Mouse (Mus musculus): ENCODE measurements at regions not wholly inside any gene's neighbourhood (a gene's known extent, or its start where the extent isn't known, plus 50 kb on each side); places are given as distances from the start of the nearest gene placed in this dataset.

DNA sequence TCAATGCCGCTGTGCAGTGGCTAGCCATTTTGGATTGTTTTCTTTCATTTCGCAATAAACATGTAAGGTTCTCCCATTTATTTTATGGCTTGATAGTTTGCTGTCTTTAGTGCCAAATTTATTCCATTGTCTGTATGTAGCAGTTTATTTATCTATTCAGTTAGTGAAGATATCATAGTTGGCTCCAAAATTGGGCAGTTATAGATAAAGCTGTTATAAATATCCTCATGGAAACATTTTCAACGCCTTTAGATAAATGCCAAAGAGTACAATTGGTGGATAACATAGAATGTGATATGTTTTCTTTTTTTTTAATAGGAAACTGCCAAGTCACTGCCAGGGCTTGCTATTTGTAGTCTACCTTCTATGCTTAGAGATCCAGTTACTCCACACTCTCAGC lies 265.1 kb upstream of the Tas2r119 start:
- DNase-seq (ENCODE audit: low read depth, low spot score) (no peak), ATAC-seq (no peak)
- in situ Hi-C loops (cut with MboI; ENCODE audit: low pct_unique_long_range_greater_than_20kb): no loop called here
- no peak for TF ChIP-seq CTCF (IDR thresholded peaks at IDR 0.05)
- ChIA-PET CTCF (no interaction called here), POLR2A (no interaction called here)
- H3K27me3 ChIP-seq: no peaks in the 10 kb centered on the region

DNA sequence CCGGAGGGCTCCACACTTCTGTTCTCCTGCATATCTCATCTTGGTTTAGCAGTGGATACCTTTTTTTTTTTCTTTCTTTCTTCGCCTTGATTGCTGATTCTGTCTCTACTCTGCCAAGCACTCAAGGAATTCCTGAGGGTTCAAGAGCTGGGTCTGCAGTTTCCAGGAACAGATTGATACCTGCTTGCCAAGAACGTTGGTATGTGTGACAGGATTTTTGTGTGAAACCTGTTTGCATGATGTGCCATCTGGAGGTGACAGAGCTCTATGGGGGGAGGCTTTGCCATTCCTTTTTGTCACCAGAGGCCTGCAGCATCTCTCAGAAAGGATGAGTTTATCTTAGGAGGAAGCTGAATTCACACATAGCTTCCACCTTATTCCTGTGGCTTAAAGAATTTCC lies 255.6 kb upstream of the Tas2r119 start:
- ChIA-PET POLR2A (no interaction called here), CTCF (no interaction called here)
- in situ Hi-C loops (cut with MboI; ENCODE audit: low pct_unique_long_range_greater_than_20kb): no loop called here
- DNase-seq (ENCODE audit: low read depth, low spot score) (no peak), ATAC-seq (no peak)
- TF ChIP-seq CTCF (IDR thresholded peaks at IDR 0.05): no peak
- H3K27me3 ChIP-seq: peaks cover 32% of the 10 kb centered on the region

DNA sequence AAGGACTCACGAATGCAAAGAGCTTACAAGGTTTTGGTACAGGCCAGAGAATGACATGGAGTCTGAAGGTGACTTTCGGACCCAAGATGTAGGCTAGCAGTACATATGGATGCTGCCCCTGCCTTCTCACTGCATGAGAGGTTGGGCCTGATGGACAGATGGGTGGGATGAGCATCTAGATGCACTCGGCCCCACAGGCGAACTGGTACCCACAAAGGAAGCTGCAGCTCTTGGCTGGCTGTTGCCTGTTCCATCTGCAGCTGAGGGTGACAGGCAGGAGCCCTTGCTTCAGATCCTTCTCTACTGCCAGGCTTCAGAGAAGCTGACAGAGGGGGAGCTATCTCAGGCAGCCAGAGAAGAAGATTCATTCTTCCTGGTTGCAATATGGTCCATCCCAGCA lies 216.8 kb upstream of the Tas2r119 start:
- H3K27me3 ChIP-seq: peaks cover 18% of the 10 kb centered on the region
- DNase-seq (ENCODE audit: low read depth, low spot score) (no peak), ATAC-seq (no peak)
- POLR2A ChIA-PET: no interaction called here
- no peak for TF ChIP-seq CTCF (IDR thresholded peaks at IDR 0.05)
- CTCF ChIA-PET: interaction anchor here (1.3 kb wide), 1 partner anchor 12 kb away, joined by 3 read pairs; no protein-coding TSS in a partner anchor
- in situ Hi-C loops (cut with MboI; ENCODE audit: low pct_unique_long_range_greater_than_20kb): no loop called here

DNA sequence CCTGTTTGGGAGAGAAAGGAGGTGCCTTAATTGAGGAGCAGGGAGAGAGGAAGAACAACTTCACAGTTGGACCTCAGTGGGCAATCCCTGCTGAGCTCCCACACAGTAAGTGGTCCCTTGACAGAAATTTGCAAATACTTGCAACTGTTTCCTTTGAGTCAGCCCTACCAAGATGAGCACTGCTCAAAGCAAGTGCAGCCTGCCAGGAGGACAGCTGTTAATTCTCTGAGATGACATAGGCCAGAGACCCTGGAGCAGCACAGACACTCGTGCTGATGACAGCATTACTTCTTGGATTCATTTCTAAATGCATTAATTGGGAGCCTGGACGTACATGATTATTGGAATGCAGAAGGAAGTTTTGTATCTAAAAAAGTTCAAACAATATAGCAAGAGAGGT lies 215.1 kb upstream of the Tas2r119 start:
- DNase-seq (ENCODE audit: low read depth, low spot score) (no peak), ATAC-seq (no peak)
- TF ChIP-seq CTCF (IDR thresholded peaks at IDR 0.05): no peak
- ChIA-PET CTCF (no interaction called here), POLR2A (no interaction called here)
- in situ Hi-C loops (cut with MboI; ENCODE audit: low pct_unique_long_range_greater_than_20kb): no loop called here
- H3K27me3 ChIP-seq: peaks cover 12% of the 10 kb centered on the region

DNA sequence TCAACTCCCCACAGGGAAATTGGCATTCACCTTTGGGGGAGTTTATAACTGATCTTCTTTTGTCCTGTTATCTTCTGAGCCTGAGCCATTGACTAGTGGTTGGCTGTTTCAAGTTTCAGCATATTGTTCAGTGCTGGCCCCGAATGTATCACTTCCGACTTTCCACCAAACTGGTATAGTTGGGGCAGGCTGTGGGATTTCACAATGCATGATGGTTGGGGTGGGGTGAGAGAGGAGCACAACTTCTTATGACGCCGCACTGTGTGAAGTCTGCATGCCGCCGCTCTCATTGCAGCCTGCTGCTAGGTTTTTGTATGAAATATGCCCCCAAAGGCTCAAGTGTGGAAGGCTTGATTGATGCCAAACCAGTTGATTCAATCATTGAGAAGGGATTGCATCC lies 212.2 kb upstream of the Tas2r119 start:
- no peak for TF ChIP-seq CTCF (IDR thresholded peaks at IDR 0.05)
- in situ Hi-C loops (cut with MboI; ENCODE audit: low pct_unique_long_range_greater_than_20kb): no loop called here
- ChIA-PET POLR2A (no interaction called here), CTCF (no interaction called here)
- no peak for DNase-seq (ENCODE audit: low read depth, low spot score)
- H3K27me3 ChIP-seq: peaks cover 12% of the 10 kb centered on the region
- no peak for ATAC-seq

DNA sequence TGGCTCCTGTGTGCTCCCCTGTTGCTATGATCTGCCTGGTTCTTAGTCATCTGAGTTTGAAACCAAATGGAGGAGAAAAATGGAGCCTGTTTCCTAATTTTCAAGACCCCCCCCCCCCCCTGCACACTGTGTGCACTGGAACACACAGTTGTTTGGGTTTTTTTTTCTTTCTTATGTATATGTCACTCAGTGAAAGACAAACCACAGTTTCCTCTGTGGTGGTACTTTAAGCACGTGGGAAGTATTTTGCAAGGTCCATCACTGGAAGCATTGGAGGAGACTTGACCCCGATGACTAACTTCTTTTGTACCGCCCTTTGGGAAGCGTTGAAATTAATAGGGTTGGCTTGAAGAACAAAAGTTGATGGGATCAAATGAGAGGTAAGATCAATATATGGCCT lies 211.5 kb upstream of the Tas2r119 start:
- POLR2A ChIA-PET: no interaction called here
- CTCF ChIA-PET: no interaction called here

DNA sequence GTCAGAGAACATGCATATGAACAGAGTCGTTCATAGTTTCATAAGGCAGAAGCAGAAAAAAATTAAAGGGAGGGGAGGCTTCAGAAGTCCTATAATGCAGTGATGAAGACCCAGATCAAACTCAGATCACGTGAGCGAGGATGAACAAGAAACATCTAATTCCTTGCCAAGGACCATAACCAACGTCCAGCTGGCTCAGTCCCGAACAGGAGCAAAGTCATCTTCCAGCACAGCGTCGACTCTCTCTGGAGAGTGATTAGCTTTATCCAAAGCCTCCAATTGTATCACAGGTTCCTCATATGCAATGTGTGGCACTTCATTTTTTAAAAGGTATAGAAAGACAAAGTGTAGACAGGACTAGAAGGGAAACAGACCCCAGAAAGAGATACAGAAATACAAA lies 204.2 kb upstream of the Tas2r119 start:
- H3K27me3 ChIP-seq: peaks cover 10% of the 10 kb centered on the region
- DNase-seq (ENCODE audit: low read depth, low spot score) (no peak), ATAC-seq (no peak)
- in situ Hi-C loops (cut with MboI; ENCODE audit: low pct_unique_long_range_greater_than_20kb): no loop called here
- ChIA-PET CTCF (no interaction called here), POLR2A (no interaction called here)
- no peak for TF ChIP-seq CTCF (IDR thresholded peaks at IDR 0.05)

More for the DNA sequence above, 211.5 kb upstream of the Tas2r119 start:
- in situ Hi-C loops (cut with MboI; ENCODE audit: low pct_unique_long_range_greater_than_20kb): no loop called here
- ATAC-seq (no peak), DNase-seq (ENCODE audit: low read depth, low spot score) (no peak)
- peaks cover 12% of the 10 kb centered on the region for H3K27me3 ChIP-seq
- TF ChIP-seq CTCF (IDR thresholded peaks at IDR 0.05): no peak

DNA sequence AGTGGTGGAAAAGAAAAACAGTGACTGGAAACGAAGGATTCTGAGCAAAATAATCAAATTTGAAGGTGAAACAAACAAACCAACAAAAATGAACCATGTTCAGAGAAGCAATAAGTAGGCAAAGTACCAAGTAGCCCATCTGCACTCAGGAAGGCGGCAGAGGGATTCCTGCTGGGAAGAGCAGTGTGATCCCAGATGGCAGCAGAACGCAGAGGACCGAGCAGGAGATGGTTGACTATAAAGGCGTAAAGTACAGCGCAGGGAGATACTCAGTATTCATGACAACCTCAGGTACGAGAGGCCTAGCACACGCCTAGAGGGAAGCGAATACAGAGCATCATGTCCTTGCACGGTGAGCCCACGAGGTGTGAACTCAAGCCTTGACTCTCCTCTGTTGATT lies 203.2 kb upstream of the Tas2r119 start:
- TF ChIP-seq CTCF (IDR thresholded peaks at IDR 0.05): no peak
- no peak for ATAC-seq
- in situ Hi-C loops (cut with MboI; ENCODE audit: low pct_unique_long_range_greater_than_20kb): no loop called here
- CTCF ChIA-PET: no interaction called here
- no peak for DNase-seq (ENCODE audit: low read depth, low spot score)
- POLR2A ChIA-PET: no interaction called here
- peaks cover 10% of the 10 kb centered on the region for H3K27me3 ChIP-seq

DNA sequence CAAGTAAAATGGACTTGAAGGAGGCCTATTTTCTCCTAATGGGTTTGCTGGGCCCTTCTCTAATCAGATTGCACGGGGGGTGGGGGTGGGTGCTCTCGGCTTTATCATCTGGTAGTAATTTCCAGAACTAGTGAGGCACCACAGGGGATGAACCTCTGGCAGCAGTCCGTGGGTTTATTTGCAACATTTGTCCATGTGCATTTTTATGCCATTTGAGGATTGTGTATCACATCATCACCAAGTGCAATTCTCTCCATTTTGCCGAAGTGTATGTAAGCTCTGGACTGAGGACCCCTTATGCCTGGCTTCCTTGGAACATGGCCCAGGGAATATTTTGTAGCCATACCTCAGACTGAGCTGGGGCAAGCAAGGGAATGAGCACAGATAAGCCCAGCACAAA lies 200.6 kb upstream of the Tas2r119 start:
- in situ Hi-C loops (cut with MboI; ENCODE audit: low pct_unique_long_range_greater_than_20kb): no loop called here
- DNase-seq (ENCODE audit: low read depth, low spot score): no peak
- CTCF ChIA-PET: no interaction called here
- POLR2A ChIA-PET: no interaction called here
- TF ChIP-seq CTCF (IDR thresholded peaks at IDR 0.05): no peak
- peaks cover 18% of the 10 kb centered on the region for H3K27me3 ChIP-seq
- no peak for ATAC-seq

DNA sequence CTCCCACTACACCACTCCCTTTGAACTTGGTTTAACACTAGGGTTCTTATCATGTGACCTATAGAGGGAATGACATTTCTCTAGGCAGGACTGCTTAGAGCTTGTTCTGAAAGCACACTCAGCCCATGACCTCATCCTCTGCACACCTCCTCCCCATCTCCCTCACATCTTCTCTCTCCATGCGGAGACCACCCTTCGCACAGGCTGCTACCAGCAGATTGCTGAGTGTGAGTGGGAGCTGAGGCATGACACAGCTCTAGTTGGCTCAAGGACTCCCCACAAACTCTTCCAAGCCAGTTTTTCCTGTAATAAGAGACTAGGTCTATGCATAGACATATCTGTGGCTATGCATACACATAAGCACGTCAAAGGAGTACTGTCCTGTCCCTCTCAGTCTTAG lies 199.5 kb upstream of the Tas2r119 start:
- CTCF ChIA-PET: no interaction called here

DNA sequence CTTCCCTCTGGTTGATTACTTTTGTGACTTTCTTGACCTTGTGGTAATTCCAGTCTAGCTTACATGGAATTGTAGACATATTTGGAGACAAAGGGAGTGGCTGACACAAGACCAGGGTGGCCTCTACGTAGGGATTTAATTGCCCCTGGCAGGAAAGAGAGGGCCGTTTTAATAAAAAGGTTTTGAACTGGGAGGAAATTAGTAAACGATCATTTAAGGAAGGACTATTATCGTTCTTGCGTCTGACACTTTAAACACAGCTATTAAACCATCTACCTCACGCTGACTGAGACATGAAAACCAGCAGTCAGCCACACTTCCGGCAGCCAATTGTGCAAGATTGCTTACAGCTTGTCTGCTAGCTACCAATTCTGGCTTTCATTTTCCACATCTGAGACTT lies 197.1 kb upstream of the Tas2r119 start:
- DNase-seq (ENCODE audit: low read depth, low spot score): no peak
- in situ Hi-C loops (cut with MboI; ENCODE audit: low pct_unique_long_range_greater_than_20kb): no loop called here
- H3K27me3 ChIP-seq: peaks cover 31% of the 10 kb centered on the region
- ChIA-PET POLR2A (no interaction called here), CTCF (no interaction called here)
- no peak for ATAC-seq
- TF ChIP-seq CTCF (IDR thresholded peaks at IDR 0.05): no peak

More for the DNA sequence above, 199.5 kb upstream of the Tas2r119 start:
- POLR2A ChIA-PET: no interaction called here
- no peak for DNase-seq (ENCODE audit: low read depth, low spot score)
- ATAC-seq: no peak
- in situ Hi-C loops (cut with MboI; ENCODE audit: low pct_unique_long_range_greater_than_20kb): no loop called here
- H3K27me3 ChIP-seq: peaks cover 15% of the 10 kb centered on the region
- no peak for TF ChIP-seq CTCF (IDR thresholded peaks at IDR 0.05)

DNA sequence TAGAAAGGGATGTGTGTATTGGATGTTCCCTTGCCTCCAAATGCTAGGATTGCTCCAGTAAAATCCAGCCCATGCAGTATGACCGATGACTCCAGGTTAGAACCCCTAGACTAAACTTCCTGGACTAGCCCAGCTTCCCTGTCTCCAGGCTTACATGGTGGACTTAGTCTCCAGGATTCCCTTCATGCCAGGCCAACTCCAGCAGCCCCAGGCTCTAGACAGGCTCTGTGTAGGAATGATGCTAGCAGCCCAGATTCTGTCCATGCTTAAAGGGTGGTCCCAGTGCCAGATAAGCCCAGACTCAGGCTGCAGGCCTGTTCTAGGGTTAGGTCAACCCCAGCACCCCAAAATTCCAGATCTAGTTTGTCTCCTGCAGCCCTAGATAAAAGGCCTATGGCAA lies 196.3 kb upstream of the Tas2r119 start:
- ChIA-PET CTCF (no interaction called here), POLR2A (no interaction called here)
- ATAC-seq (no peak), DNase-seq (ENCODE audit: low read depth, low spot score) (no peak)
- in situ Hi-C loops (cut with MboI; ENCODE audit: low pct_unique_long_range_greater_than_20kb): no loop called here
- peaks cover 35% of the 10 kb centered on the region for H3K27me3 ChIP-seq
- TF ChIP-seq CTCF (IDR thresholded peaks at IDR 0.05): no peak

DNA sequence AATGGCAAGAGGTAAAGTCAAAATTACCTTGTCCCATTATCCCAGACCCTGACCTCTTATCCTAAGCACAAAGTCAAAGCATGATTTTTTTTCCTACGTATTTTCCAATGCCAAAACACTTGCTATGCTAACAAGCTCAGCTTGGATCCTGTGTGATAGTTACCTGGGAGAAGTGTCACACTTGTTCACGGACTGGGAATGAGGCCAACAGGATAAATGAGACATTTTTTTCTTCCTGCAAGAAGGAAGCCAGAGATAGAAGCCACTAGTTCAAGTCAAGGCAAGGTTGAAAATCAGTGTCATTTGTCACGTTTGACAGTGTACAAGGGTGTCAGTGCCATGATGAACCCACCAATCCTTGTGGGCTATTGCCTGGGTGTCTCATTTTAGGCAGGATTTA lies 189.8 kb upstream of the Tas2r119 start:
- no peak for ATAC-seq
- no peak for TF ChIP-seq CTCF (IDR thresholded peaks at IDR 0.05)

More for the DNA sequence above, 189.8 kb upstream of the Tas2r119 start:
- in situ Hi-C loops (cut with MboI; ENCODE audit: low pct_unique_long_range_greater_than_20kb): no loop called here
- no peak for DNase-seq (ENCODE audit: low read depth, low spot score)
- ChIA-PET POLR2A (no interaction called here), CTCF (no interaction called here)
- H3K27me3 ChIP-seq: peaks cover 46% of the 10 kb centered on the region
